Mouse (Mus musculus) heart, postnatal 4 days (tissue): ENCODE measurements at regions not wholly inside any gene's neighbourhood (a gene's known extent, or its start where the extent isn't known, plus 50 kb on each side); places are given as distances from the start of the nearest gene placed in this dataset.

ENCODE experiments used
- DNase-seq: peaks from one replicate; pipeline ENCODE4 v3.0.0; 2021

DNA sequence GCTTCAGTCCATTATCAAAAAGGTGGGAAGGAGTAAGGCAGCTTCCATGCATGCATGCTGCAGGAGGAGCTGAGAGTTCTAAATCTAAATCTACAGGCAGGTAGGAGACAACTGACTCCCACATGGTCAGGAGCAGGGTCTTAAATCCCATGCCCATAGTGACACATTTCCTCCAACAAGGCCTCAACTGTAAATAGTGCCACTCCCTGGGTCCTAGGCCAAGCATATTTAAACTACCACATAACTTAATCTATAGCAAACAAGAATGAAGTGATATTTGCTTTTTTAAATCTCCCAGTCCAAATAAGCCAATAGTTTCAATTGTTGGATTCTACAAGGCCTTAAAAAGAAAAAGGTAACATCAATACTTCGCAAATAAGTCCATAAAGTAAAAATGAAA, 1345.4 kb upstream of the Dsel start:
- DNase-seq, result no peak

DNA sequence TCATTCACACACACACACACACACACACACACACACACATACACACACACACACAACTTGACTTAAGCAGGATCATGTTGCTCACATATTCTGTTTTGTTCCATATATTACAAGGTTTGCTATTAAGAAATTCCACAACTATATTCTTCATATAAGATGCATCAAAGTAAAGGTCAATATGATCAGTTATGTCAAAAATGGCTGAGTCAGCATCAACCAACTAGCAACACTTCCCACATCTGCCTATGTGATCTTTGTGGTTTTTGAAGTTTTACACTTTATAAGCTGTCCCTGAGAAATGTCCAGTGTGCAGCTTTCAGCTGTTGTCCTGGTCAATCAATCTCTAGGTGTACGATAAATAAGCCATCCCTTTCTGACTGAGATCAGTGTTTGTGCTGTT, 1339.3 kb upstream of the Dsel start:
- DNase-seq, result no peak

DNA sequence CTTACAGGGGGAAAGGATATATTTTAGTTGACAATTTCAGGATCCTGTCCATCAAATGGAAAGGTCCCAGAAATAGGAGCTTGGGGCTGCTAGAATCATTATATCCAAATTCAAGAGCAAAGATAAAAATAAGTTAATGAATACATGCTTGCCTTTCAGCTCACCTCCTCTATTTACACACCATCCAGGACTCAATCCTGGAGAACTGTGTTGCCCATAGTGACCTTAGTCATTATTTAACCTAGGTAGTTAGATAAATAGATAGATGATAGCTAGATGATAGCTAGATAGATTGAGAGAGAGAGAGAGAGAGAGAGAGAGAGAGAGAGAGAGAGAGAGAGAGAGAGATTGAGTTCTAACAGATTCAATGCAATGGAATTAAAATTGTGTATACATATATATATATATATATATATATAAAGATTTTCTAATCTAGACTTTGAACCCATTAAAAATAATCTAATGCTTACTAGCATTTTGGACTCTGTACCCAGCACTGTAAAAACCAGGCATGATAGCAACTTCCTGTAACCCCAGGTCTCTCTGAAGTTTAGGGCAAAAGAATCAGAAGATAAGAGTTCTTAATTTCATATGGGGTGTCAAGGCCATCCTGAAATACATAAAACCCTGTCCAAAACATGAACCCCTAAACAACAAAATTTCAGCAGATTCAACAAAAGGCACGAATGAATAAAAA, 1329.5 kb upstream of the Dsel start:
- DNase-seq, result no peak

DNA sequence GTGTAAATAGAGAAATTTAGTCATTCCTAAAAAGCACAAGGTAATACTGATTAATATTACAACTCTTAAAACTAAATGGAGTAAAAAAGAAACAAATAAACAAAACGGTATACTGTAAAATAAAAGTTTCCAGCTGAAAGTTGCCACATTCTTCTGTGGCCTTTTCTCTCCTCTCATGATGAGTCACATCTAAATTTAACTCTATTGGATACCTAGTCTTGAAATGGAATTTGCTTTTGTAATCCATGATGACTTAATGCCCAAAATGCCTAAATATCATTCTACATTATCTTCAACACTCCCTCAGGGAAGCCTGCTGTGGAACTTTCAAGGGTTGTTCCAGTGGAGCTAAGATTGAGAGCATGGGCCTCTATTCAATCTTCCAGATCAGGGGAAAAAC, 1298.5 kb upstream of the Dsel start:
- DNase-seq, result no peak
